Mouse (Mus musculus): Measurements from ENCODE around the gene Mrpl9. TPM values are rescaled to one million over a fixed set of nuclear protein-coding genes. Genes with fewer than 3 reads are reported as not detected.

Gene Mrpl9
- polyA plus RNA-seq, 1 experiment from 2014 or later: 63.2 TPM

DNA sequence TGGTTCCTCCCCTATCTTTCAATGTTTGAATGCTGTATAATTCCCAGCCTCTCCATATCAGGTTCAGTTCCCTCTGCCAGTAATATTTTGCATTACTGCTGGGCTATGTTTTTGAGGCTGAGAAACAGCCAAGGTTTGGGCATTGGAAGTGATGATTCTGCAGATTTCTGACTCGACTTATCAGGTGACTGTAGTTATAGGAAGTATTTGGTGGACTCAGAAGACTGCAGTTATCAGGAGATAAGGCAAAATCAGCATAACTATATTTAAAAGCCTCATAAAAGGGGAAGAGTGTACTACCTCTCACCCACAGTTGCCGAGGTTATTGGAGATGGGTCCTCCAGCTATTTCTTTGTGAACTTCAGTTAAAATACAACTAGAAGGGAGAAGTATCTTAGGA, 12.1 kb upstream of the Mrpl9 start:
- Histone ChIP-seq H3K4me2 (no peak overlapping the region), H3K9ac (no peak overlapping the region), H3K27me3 (no peaks in the 10 kb centered on the region), H3K36me3 (no peaks in the 10 kb centered on the region), H3K4me3 (no peak overlapping the region), H3K27ac (no peak overlapping the region), H3K4me1 (no peaks in the 10 kb centered on the region), H3K9me3 (no peaks in the 10 kb centered on the region)
- no peak for ATAC-seq (ENCODE audit: insufficient number of reproducible peaks, low FRiP score, low TSS enrichment, low read depth)
- 75% methylated on average over 2 of the region's 2 CpGs for WGBS

DNA sequence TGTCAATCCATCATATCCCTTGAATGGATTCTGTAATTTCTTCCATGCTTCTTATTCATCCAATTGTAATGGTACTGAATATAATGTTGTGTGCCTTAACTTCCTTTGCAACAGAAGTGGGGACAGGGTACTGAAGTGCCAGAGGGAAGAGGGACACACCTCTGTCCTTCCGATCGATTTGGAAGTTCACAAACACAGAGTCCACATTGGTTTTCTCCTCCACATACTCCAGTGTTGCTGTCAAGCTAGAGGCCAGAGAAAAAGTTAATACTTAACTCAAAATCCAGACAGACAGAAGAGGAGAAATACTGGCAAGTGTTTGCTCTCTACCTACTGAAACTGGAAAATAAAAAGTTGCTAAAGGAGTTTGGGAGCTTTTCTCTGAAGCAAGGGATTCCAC, 8.8 kb upstream of the Mrpl9 start:
- no peak for ATAC-seq (ENCODE audit: insufficient number of reproducible peaks, low FRiP score, low TSS enrichment, low read depth)
- H3K36me3 ChIP-seq: no peaks in the 10 kb centered on the region
- 95% methylated on average over 2 of the region's 2 CpGs for WGBS
- no peaks in the 10 kb centered on the region for H3K9me3 ChIP-seq
- H3K4me3 ChIP-seq: no peak overlapping the region
- no peak overlapping the region for H3K27ac ChIP-seq
- no peak overlapping the region for H3K9ac ChIP-seq
- no peaks in the 10 kb centered on the region for H3K4me1 ChIP-seq
- no peak overlapping the region for H3K4me2 ChIP-seq
- no peaks in the 10 kb centered on the region for H3K27me3 ChIP-seq

DNA sequence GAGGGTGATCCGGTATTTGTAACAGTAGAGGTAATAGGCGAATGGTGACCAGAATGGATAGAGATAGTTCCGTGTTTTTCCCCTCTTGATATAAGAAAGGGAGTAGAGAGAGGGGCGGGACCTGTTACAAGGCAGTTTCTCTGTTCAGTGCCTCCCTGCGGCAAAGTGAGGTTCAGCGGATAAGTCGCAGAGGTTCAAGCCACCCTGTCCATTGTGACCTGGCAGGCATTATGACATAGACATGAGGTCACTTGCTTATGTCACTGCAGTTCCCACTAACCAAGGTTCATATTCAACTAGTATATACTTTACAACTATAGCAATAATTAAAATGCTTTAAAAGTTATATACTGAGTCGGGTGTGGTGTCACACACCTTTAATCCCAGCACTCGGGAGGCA, 6.7 kb upstream of the Mrpl9 start:
- Histone ChIP-seq H3K27me3 (peaks cover 6% of the 10 kb centered on the region; the same call in 1 of the 2 replicates), H3K4me3 (no peak overlapping the region), H3K9me3 (no peaks in the 10 kb centered on the region), H3K4me2 (no peak overlapping the region), H3K4me1 (no peaks in the 10 kb centered on the region), H3K9ac (no peak overlapping the region), H3K27ac (no peak overlapping the region), H3K36me3 (no peaks in the 10 kb centered on the region)
- WGBS: 77% methylated on average over 9 of the region's 9 CpGs
- no peak for ATAC-seq (ENCODE audit: insufficient number of reproducible peaks, low FRiP score, low TSS enrichment, low read depth)

DNA sequence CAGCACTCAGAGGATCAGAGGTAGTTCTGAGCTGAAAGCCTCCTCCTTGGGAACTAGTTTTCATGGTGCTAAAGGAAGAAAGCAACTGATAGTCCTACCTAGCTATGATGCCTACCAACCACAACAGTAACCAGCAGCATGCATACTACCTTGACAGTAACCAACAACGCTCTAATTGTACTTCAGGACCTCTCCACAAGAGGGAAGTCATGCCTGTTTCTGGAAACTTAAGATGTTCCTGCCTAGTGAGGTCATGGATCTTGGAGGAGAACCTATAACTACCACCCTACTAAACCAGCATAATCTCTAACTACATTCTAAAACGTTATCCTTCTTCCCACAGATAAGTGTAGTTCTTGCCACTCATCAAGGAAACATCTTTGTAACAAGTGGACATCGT, 1.9 kb upstream of the Mrpl9 start:
- no peaks in the 10 kb centered on the region for H3K9me3 ChIP-seq
- peaks cover 12% of the 10 kb centered on the region for H3K4me1 ChIP-seq
- peaks cover 6% of the 10 kb centered on the region; the same call in 1 of the 2 replicates for H3K27me3 ChIP-seq
- no peak overlapping the region for H3K4me3 ChIP-seq
- no peak overlapping the region for H3K9ac ChIP-seq
- ATAC-seq (ENCODE audit: insufficient number of reproducible peaks, low FRiP score, low TSS enrichment, low read depth): no peak
- no peak overlapping the region for H3K4me2 ChIP-seq
- 43% methylated on average over 3 of the region's 3 CpGs for WGBS
- no peak overlapping the region for H3K27ac ChIP-seq
- peaks cover 15% of the 10 kb centered on the region for H3K36me3 ChIP-seq

DNA sequence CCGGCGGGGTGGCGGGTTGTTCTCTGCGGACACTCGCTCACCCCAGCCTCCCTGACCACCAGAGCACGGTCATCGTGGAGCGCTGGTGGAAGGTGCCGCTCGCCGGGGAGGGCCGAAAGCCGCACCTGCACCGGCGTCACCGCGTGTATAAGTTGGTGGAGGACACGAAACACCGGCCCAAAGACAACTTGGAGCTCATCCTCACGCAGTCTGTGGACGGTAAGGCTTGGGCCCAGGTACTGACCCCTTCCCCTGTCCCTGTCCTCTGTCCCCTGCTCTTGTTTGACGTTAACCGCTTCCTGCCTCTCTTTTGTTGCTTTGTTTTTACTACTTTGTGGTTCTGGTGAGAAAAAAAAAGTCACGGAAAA, 463 bp downstream of the Mrpl9 start, which contains the start of gene Oaz3:
Oaz3 (minus strand) TSS at position 319 of the 368 bp plus-strand sequence.
- peak within 1 kb of the TSS; percentile 57; the same call in 1 of the 2 replicates for H3K27ac ChIP-seq
- H3K36me3 ChIP-seq: peaks cover 38% of the 10 kb centered on the region
- peak within 1 kb of the TSS; percentile 91 for H3K9ac ChIP-seq
- peaks cover 6% of the 10 kb centered on the region; the same call in 1 of the 2 replicates for H3K27me3 ChIP-seq
- H3K4me1 ChIP-seq: peaks cover 12% of the 10 kb centered on the region
- peak within 1 kb of the TSS; percentile 96 for H3K4me3 ChIP-seq
- ATAC-seq (ENCODE audit: insufficient number of reproducible peaks, low FRiP score, low TSS enrichment, low read depth): 0 out of 2 replicates have a peak, but pooled peaks have one; percentile 31
- peak within 1 kb of the TSS; percentile 80 for H3K4me2 ChIP-seq
- no peaks in the 10 kb centered on the region for H3K9me3 ChIP-seq
- WGBS: under 1% methylated on average over 24 of the region's 24 CpGs

DNA sequence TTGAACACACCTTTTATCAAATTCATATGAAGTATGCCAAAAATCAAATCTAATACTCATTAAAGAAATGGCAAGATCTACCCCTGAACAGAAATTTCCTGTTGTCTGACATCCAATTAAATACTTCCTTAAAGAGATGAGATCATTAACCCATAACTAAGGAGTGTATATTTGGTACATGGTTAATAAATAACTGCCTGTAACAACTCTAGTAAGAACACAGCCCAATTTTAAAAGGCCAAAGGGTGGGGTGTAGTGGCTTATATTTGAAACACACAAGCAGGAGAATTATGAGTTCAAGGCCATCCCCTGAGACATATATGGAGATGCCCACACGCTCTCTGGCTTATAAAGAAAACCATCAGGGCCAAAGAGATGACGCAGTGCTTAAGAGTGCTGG, 6.3 kb downstream of the Mrpl9 start:
- Histone ChIP-seq H3K4me2 (no peak overlapping the region), H3K27ac (no peak overlapping the region), H3K4me3 (no peak overlapping the region), H3K4me1 (peaks cover 4% of the 10 kb centered on the region; the same call in 1 of the 2 replicates), H3K36me3 (peaks cover 53% of the 10 kb centered on the region), H3K9ac (no peak overlapping the region), H3K27me3 (no peaks in the 10 kb centered on the region), H3K9me3 (no peaks in the 10 kb centered on the region)
- no peak for ATAC-seq (ENCODE audit: insufficient number of reproducible peaks, low FRiP score, low TSS enrichment, low read depth)
- 79% methylated on average over 2 of the region's 2 CpGs for WGBS

DNA sequence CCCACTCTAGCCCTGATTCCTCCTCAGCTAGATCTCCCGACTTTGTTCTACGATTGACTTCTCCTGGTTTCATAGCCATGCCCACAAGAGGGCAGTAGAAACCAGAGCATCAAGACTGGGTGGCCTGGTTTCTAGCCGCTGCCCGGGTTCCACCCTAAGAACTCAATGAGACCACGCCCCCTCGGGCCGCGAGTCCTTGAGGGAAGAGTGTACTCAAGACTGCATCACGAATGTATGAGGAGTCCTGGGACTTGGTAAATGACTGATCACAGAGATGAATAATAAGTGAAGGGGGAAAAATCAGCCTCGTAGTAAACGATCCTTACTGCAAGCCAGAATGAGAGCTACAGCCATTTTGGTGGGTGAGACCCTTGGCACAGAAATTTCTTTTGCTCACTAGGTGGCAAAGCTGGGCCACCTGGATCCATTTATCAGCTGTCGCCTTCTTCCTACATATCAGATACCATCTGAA, 13.4 kb downstream of the Mrpl9 start:
- Histone ChIP-seq H3K4me2 (peak overlapping the region; percentile 41), H3K27ac (no peak overlapping the region), H3K9me3 (no peaks in the 10 kb centered on the region), H3K27me3 (0 out of 2 replicates have a peak, but pooled peaks cover 8% of the 10 kb centered on the region), H3K36me3 (no peaks in the 10 kb centered on the region), H3K4me1 (no peaks in the 10 kb centered on the region), H3K9ac (no peak overlapping the region), H3K4me3 (peak overlapping the region; percentile 35)
- peak; percentile 42; the same call in 1 of the 2 replicates for ATAC-seq (ENCODE audit: insufficient number of reproducible peaks, low FRiP score, low TSS enrichment, low read depth)
- WGBS: 2% methylated on average over 12 of the region's 12 CpGs

DNA sequence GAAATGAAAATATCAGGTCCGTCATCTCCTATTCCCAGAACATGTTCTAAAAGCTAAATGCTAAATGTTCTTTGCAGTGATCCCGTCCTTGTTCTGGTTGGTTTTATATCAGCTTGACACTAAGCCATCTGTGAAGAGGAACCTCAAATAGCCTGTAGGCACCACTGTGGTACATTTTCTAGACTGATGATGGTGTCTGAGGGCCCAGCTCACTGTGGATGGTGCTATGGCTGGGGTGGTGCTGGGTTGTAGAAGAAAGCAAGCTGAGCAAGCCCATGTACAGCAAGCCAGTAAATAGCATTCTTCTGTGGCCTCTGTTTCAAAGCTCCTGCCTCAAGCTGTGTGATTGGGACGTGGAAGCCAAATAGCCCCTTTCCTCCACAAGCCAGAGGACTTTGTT, 13.9 kb downstream of the Mrpl9 start:
- Histone ChIP-seq H3K36me3 (no peaks in the 10 kb centered on the region), H3K4me2 (peak overlapping the region; percentile 41; the same call in 1 of the 2 replicates), H3K4me3 (no peak overlapping the region), H3K9ac (no peak overlapping the region), H3K27me3 (0 out of 2 replicates have a peak, but pooled peaks cover 8% of the 10 kb centered on the region), H3K27ac (no peak overlapping the region), H3K4me1 (no peaks in the 10 kb centered on the region), H3K9me3 (no peaks in the 10 kb centered on the region)
- WGBS: 64% methylated on average over 3 of the region's 3 CpGs
- ATAC-seq (ENCODE audit: insufficient number of reproducible peaks, low FRiP score, low TSS enrichment, low read depth): no peak

DNA sequence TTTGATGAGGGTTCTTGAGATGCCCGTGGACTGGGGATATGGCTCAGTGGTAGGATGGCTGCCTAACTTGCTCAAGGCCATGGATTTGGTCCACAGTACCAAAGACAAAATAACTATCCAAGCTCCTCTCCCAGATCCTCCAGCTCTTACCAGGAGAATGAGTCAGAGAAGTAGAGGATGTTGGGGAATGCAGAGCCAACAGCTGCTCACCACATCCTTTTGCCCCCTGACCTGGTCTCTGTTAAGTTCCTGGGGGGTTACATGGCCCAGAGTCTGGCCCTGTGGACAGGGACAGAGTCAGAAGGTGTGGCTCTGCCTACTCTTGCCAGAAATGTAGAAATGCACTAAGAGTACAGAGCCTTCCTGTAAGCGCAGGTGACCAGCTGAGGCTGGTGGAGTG, 16.7 kb downstream of the Mrpl9 start:
- Histone ChIP-seq H3K4me3 (no peak overlapping the region), H3K4me2 (no peak overlapping the region), H3K4me1 (no peaks in the 10 kb centered on the region), H3K27ac (no peak overlapping the region), H3K27me3 (0 out of 2 replicates have a peak, but pooled peaks cover 4% of the 10 kb centered on the region), H3K36me3 (no peaks in the 10 kb centered on the region), H3K9me3 (no peaks in the 10 kb centered on the region), H3K9ac (no peak overlapping the region)
- 94% methylated on average over 2 of the region's 2 CpGs for WGBS
- ATAC-seq (ENCODE audit: insufficient number of reproducible peaks, low FRiP score, low TSS enrichment, low read depth): no peak

DNA sequence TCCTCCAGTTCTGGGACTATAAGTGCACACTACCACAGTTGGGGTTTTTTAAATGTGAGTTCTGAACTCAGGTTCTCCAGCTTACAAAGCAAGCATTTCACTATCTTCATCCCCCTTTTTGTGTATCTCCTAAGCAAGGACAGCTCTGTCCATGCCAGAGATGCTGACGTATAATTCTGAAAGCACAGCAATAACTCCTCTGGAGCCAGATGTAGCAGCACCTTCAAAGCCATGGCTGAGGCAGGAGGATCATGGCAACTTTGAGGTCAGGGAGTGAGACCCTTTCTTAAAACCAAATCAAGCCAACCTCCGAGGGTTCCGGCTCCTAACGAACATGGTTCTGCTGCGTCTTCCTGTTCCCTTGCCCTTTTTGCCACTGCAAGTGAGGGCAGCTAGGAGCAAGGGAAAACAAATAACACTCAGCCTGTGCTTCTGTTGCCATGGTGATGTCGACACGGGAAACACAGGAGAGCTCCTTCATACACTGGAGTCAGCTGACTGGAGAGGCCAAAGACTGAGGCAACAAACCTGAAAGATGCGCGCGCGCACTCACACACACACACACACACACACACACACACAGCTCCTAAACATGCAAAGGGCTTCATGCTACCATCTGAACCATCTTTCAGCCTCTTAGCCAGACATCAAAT, 20.9 kb downstream of the Mrpl9 start:
- Histone ChIP-seq H3K27me3 (no peaks in the 10 kb centered on the region), H3K27ac (no peak overlapping the region), H3K4me3 (no peak overlapping the region), H3K4me2 (no peak overlapping the region), H3K36me3 (no peaks in the 10 kb centered on the region), H3K4me1 (peaks cover 2% of the 10 kb centered on the region; the same call in 1 of the 2 replicates), H3K9me3 (no peaks in the 10 kb centered on the region), H3K9ac (no peak overlapping the region)
- WGBS: 60% methylated on average over 11 of the region's 11 CpGs
- ATAC-seq (ENCODE audit: insufficient number of reproducible peaks, low FRiP score, low TSS enrichment, low read depth): no peak

DNA sequence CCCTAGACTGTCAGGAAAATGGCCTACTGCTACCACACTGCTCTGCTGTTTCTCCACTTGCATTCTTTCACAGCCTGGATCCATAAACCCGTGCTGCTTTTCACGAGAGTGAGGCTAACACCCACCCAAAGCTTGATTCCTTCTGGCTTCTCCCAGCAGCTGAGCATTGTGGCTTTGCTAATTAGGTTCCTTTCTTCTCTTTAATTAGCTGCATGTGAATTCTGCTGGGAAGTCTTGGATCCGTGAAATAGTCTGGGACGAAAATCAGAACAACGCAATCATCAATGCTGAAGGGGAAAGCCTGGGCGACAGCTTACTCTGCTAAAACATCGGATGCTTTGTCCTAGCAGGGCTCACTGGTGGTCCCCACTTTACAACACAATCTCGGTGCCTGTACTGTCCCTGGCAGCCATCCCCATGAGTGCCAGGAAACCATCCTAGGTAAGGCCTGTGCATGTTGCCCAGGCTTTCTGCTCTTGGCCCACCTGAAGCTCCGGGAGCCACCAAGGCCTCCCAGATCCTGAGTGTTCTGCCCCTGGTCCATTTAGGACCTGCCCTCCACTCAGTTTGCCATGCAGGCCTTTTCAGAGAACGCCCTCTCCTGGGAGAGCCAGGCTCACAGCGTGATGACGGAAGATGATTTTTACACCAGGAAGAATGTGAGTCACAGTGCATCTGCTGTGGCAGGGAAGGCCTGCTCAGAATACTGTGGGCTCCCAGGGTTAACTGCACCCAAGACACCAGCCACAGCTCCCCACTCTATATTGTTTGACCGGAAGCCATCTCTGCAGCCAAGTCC, 22.7 kb downstream of the Mrpl9 start:
- H3K9ac ChIP-seq: no peak overlapping the region
- H3K4me1 ChIP-seq: peaks cover 4% of the 10 kb centered on the region; the same call in 1 of the 2 replicates
- H3K27me3 ChIP-seq: no peaks in the 10 kb centered on the region
- H3K4me2 ChIP-seq: no peak overlapping the region
- H3K9me3 ChIP-seq: no peaks in the 10 kb centered on the region
- H3K36me3 ChIP-seq: no peaks in the 10 kb centered on the region
- no peak overlapping the region for H3K27ac ChIP-seq
- 53% methylated on average over 13 of the region's 13 CpGs for WGBS
- ATAC-seq (ENCODE audit: insufficient number of reproducible peaks, low FRiP score, low TSS enrichment, low read depth): no peak
- no peak overlapping the region for H3K4me3 ChIP-seq

DNA sequence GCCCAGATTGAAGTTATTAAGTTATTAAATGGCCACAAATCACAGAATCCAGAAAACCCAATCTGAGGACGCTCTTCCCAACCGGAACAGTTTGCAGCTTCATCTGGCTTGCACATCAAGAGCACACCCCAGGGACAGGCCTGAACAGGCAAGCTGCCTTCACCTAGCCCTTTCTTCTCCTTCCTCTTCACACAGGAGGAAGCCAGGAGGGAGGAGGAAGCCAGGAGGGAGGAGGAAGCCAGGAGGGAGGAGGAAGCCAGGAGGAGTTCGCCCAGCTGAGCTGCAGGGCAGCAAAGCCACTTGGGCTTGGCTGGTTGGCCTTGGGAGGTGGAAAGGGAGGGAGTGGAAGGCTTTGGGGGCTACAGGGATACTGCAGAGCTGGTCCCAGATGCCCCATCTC, 25.8 kb downstream of the Mrpl9 start:
- no peak for ATAC-seq (ENCODE audit: insufficient number of reproducible peaks, low FRiP score, low TSS enrichment, low read depth)
- no peaks in the 10 kb centered on the region for H3K27me3 ChIP-seq
- H3K9ac ChIP-seq: no peak overlapping the region
- no peaks in the 10 kb centered on the region for H3K9me3 ChIP-seq
- WGBS: 34% methylated on average over 3 of the region's 3 CpGs
- no peak overlapping the region for H3K4me2 ChIP-seq
- no peak overlapping the region for H3K27ac ChIP-seq
- no peaks in the 10 kb centered on the region for H3K36me3 ChIP-seq
- H3K4me3 ChIP-seq: no peak overlapping the region
- H3K4me1 ChIP-seq: peaks cover 12% of the 10 kb centered on the region

All from limb, embryonic 15.5 days (tissue).